Comparison of ENCODE assay signal across 10 mouse cellular contexts in genomic region chr12:31984664-31985063, GRCm38 (mm10). TPM values are rescaled to one million over a fixed set of nuclear protein-coding genes. Genes with fewer than 3 reads are reported as not detected.
DNase-seq lines count a peak whose midpoint lies in the region; ATAC-seq and TF ChIP-seq lines count a peak whose summit lies in the region.
"Had no signal": no experiment of that assay in that cellular context is flagged by ENCODE, and none has a peak within 500 bp of the region (broad histone marks: within the 10 kb centered on the region; RNA-seq: fewer than 3 reads in every experiment).

No protein-coding gene starts in this region.

- TF ChIP-seq POLR2A in lung, adult 2 months (IDR thresholded peaks at IDR 0.05; ENCODE audit: borderline replicate concordance, extremely low read depth, low read depth, low read length) = no peak

- H3K27me3 ChIP-seq in heart, embryonic 13.5 days (replicated peaks) = peaks cover 2% of the 10 kb centered on the region; the same call in 1 of the 2 replicates
- no peaks in the 10 kb centered on the region for H3K27me3 ChIP-seq in lung, embryonic 14.5 days (ENCODE audit: insufficient read depth, low read length)
- no peaks in the 10 kb centered on the region for H3K27me3 ChIP-seq in forebrain, embryonic 16.5 days (replicated peaks; ENCODE audit: control insufficient read depth, insufficient read depth, low read length)
- H3K27me3 ChIP-seq in liver, embryonic 14.5 days (ENCODE audit: control insufficient read depth, insufficient read depth, low read length) = no peaks in the 10 kb centered on the region

- no peak for TF ChIP-seq EP300 in liver, embryonic 14.5 days (IDR thresholded peaks at IDR 0.05; ENCODE audit: low read depth)

- 0 out of 2 replicates have a peak overlapping the region, but pooled peaks have one; percentile 13 for H3K4me2 ChIP-seq in heart, embryonic 13.5 days
- H3K4me2 ChIP-seq in lung, embryonic 14.5 days = no peak overlapping the region
- no peak overlapping the region for H3K4me2 ChIP-seq in forebrain, embryonic 16.5 days (ENCODE audit: low read length)
- no peak overlapping the region for H3K4me2 ChIP-seq in liver, embryonic 14.5 days (ENCODE audit: low read depth)

- no peak overlapping the region for H3K27ac ChIP-seq in heart, embryonic 13.5 days (replicated peaks)
- H3K27ac ChIP-seq in lung, embryonic 14.5 days (ENCODE audit: low read depth) = no peak overlapping the region
- peak overlapping the region; percentile 87 for H3K27ac ChIP-seq in forebrain, embryonic 16.5 days (ENCODE audit: low read length)
- no peak overlapping the region for H3K27ac ChIP-seq in liver, embryonic 14.5 days

- no peak overlapping the region for H3K9ac ChIP-seq in heart, embryonic 13.5 days
- no peak overlapping the region for H3K9ac ChIP-seq in lung, embryonic 14.5 days
- H3K9ac ChIP-seq in forebrain, embryonic 16.5 days (replicated peaks; ENCODE audit: low read depth, low read length) = no peak overlapping the region
- H3K9ac ChIP-seq in liver, embryonic 14.5 days (replicated peaks) = no peak overlapping the region

- no peak overlapping the region for H3K4me3 ChIP-seq in heart, embryonic 13.5 days
- H3K4me3 ChIP-seq in lung, embryonic 14.5 days (ENCODE audit: low read depth, low read length) = no peak overlapping the region
- H3K4me3 ChIP-seq in lung, adult 2 months (replicated peaks; ENCODE audit: extremely low read depth, low read depth, low read length) = no peak overlapping the region
- no peak overlapping the region for H3K4me3 ChIP-seq in forebrain, embryonic 16.5 days (replicated peaks; ENCODE audit: low read length)
- H3K4me3 ChIP-seq in liver, embryonic 14.5 days (ENCODE audit: insufficient read depth in 1 of 2, low read depth in 2 of 2, low read length in 2 of 2) = no peak overlapping the region

- H3K36me3 ChIP-seq in heart, embryonic 13.5 days = no peaks in the 10 kb centered on the region
- H3K36me3 ChIP-seq in lung, embryonic 14.5 days (ENCODE audit: insufficient read depth) = peaks cover 4% of the 10 kb centered on the region; the same call in 1 of the 2 replicates
- H3K36me3 ChIP-seq in forebrain, embryonic 16.5 days (ENCODE audit: control insufficient read depth, insufficient read depth) = no peaks in the 10 kb centered on the region
- peaks cover 36% of the 10 kb centered on the region for H3K36me3 ChIP-seq in liver, embryonic 14.5 days (replicated peaks; ENCODE audit: control insufficient read depth, insufficient read depth, low read depth)

- TF ChIP-seq CTCF in lung, embryonic 14.5 days (IDR thresholded peaks at IDR 0.05; ENCODE audit: low read depth) = no peak
- no peak for TF ChIP-seq CTCF in lung, adult 2 months (IDR thresholded peaks at IDR 0.05; ENCODE audit: insufficient read depth, low read length)
- no peak for TF ChIP-seq CTCF in liver, embryonic 14.5 days (IDR thresholded peaks at IDR 0.05; ENCODE audit: low read depth)

- peaks cover 14% of the 10 kb centered on the region for H3K4me1 ChIP-seq in heart, embryonic 13.5 days
- no peaks in the 10 kb centered on the region for H3K4me1 ChIP-seq in lung, embryonic 14.5 days (ENCODE audit: insufficient read depth)
- no peaks in the 10 kb centered on the region; the same call in 1 of the 2 replicates for H3K4me1 ChIP-seq in lung, adult 2 months (ENCODE audit: control insufficient read depth, insufficient read depth, low read length)
- H3K4me1 ChIP-seq in forebrain, embryonic 16.5 days (replicated peaks; ENCODE audit: control insufficient read depth, insufficient read depth, low read length) = peaks cover 23% of the 10 kb centered on the region
- peaks cover 0 to 7% of the 10 kb centered on the region in 2 experiments; a peak in 2 of 4 replicates for H3K4me1 ChIP-seq in liver, embryonic 14.5 days (replicated peaks; ENCODE audit: control insufficient read depth in 2 of 2, insufficient read depth in 2 of 2, low read length in 1 of 2)

- no peak for ATAC-seq in heart, embryonic 13.5 days (ENCODE audit: extremely low read depth, insufficient number of reproducible peaks, low FRiP score, low TSS enrichment)
- no peak for ATAC-seq in lung, embryonic 14.5 days (ENCODE audit: insufficient read depth)
- no peak for ATAC-seq in forebrain, embryonic 16.5 days
- 0 out of 2 replicates have a peak, but pooled peaks have one; percentile 11 for ATAC-seq in liver, embryonic 14.5 days (ENCODE audit: insufficient read depth)

- no peaks in the 10 kb centered on the region for H3K9me3 ChIP-seq in heart, embryonic 13.5 days
- no peaks in the 10 kb centered on the region for H3K9me3 ChIP-seq in lung, embryonic 14.5 days (ENCODE audit: low read depth, low read length)
- H3K9me3 ChIP-seq in forebrain, embryonic 16.5 days (ENCODE audit: control insufficient read depth, low read length) = no peaks in the 10 kb centered on the region
- H3K9me3 ChIP-seq in liver, embryonic 14.5 days (ENCODE audit: control insufficient read depth, low read length) = no peaks in the 10 kb centered on the region

- WGBS in heart, embryonic 13.5 days = 56% methylated on average over 12 of the region's 12 CpGs
- 59% methylated on average over 12 of the region's 12 CpGs for WGBS in lung, embryonic 14.5 days
- 52% methylated on average over 12 of the region's 12 CpGs for WGBS in lung, adult 2 months
- 69% methylated on average over 12 of the region's 12 CpGs for WGBS in forebrain, embryonic 16.5 days
- whole genome bisulfite sequencing in liver, embryonic 14.5 days (ENCODE audit: insufficient replicate concordance) = 29% methylated on average over 12 of the region's 12 CpGs

- DNase-seq in heart, adult 8-10 months (ENCODE audit: low spot score) = no peak
- DNase-seq in lung, embryonic 14.5 days = peak; percentile 13
- DNase-seq in lung, adult 2 months = no peak
- DNase-seq in liver, embryonic 14.5 days (ENCODE audit: low read depth in 3 of 3, low spot score in 3 of 3) = no peak
- DNase-seq in cerebellum, postnatal 25 days = no peak
- DNase-seq in cerebellum, adult 9-11 months = no peak
- DNase-seq: adrenal gland, postnatal 25 days; cerebellum, adult 11 months had no signal

RNA-seq across cellular contexts. Expression of gene Hbp1, which starts 34.3 kb away (rescaled TPM):
- polyA plus RNA-seq in heart, embryonic 13.5 days (2015; fragmentation: Nextera tagmentation; extraction: Ambion mirVana) = 89.2 and 95.3 TPM in 2 replicates
- total RNA-seq in heart, adult 8-10 months (2022) = 10 to 100 TPM; 59.5 to 74.2 (median 70.5) TPM
- 121 and 129 TPM in 2 replicates for polyA plus RNA-seq in lung, embryonic 14.5 days (2014; fragmentation: Nextera tagmentation; extraction: Ambion mirVana)
- polyA plus RNA-seq in lung, adult 2 months (2012; rRNA removed) = 51.4 and 72.6 TPM in 2 replicates
- 83.3 and 96.3 TPM in 2 replicates for polyA plus RNA-seq in forebrain, embryonic 16.5 days (2015; fragmentation: Nextera tagmentation; extraction: Ambion mirVana)
- 19.2 and 27.0 TPM in 2 replicates for polyA plus RNA-seq in liver, embryonic 14.5 days (2012; rRNA removed)
- 32.8 and 36.3 TPM in 2 replicates for polyA plus RNA-seq in liver, embryonic 14.5 days (2014; fragmentation: Nextera tagmentation; extraction: Ambion mirVana)
